ENCODE assay signal across 8 mouse cellular contexts in the genomic region with DNA sequence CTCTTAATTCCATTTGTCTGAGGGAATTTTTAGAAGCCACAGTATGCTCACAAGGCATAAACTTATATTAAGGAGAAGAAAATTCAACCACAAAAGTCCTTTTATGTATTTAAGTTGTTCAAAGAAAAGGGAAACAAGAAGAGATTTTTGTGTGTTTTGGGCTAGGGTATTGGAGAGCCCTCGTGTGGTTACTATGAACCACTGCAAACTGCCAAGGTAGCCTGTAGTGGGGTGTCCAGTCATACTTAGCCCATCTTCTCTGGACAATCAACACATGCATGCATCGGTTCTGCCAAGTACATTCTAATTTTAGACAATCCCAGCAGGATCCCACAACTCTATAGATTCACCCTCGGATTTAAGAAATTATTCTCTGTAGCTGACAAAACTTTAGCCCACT.
A peak's percentile ranks its signal among the peaks of the same experiment; 100 is the strongest.
DNase-seq lines count a peak whose midpoint lies in the region; ATAC-seq and TF ChIP-seq lines count a peak whose summit lies in the region.

No protein-coding gene starts in this region.

- H3K27ac ChIP-seq in heart, embryonic 11.5 days (ENCODE audit: low read depth, low read length) = no peak overlapping the region
- H3K27ac ChIP-seq in lung, postnatal 0 days (ENCODE audit: low read length) = no peak overlapping the region

- 43% methylated on average over 3 of the region's 3 CpGs for WGBS in heart, embryonic 11.5 days (ENCODE audit: insufficient replicate concordance)
- WGBS in lung, postnatal 0 days = 44% methylated on average over 3 of the region's 3 CpGs

- peak; percentile 17 to 18 for DNase-seq in heart, adult 18-20 months
- DNase-seq in lung, postnatal 0 days (ENCODE audit: low spot score) = peak; percentile 72
- no peak for DNase-seq in lung, postnatal 14 days
- DNase-seq in ZHBTc4 (ENCODE audit: low read depth, low spot score) = peak; percentile 14
- DNase-seq in adrenal gland, postnatal 25 days = no peak
- DNase-seq in testis, postnatal 14 days (ENCODE audit: low spot score) = no peak

- H3K4me1 ChIP-seq in heart, embryonic 11.5 days (ENCODE audit: control insufficient read depth, insufficient read depth, low read length) = no peaks in the 10 kb centered on the region
- H3K4me1 ChIP-seq in lung, postnatal 0 days (ENCODE audit: insufficient read depth, low read depth, low read length) = no peaks in the 10 kb centered on the region

- no peak for TF ChIP-seq EP300 in lung, postnatal 0 days (IDR thresholded peaks at IDR 0.05)

- no peak for ATAC-seq in heart, embryonic 11.5 days (replicated peaks; ENCODE audit: insufficient number of reproducible peaks, low FRiP score, low TSS enrichment)
- no peak for ATAC-seq in lung, postnatal 0 days
- ATAC-seq in monocyte, adult 5-6 weeks (replicated peaks; ENCODE audit: insufficient number of reproducible peaks, low FRiP score, low TSS enrichment, poor library complexity, severe bottlenecking) = 0 out of 2 replicates have a peak, but pooled peaks have one; percentile 62

- TF ChIP-seq CTCF in lung, postnatal 0 days (IDR thresholded peaks at IDR 0.05) = peak; percentile 70

- H3K27me3 ChIP-seq in heart, embryonic 11.5 days (ENCODE audit: control insufficient read depth, insufficient read depth, low read length) = no peaks in the 10 kb centered on the region
- no peaks in the 10 kb centered on the region for H3K27me3 ChIP-seq in lung, postnatal 0 days (replicated peaks; ENCODE audit: insufficient read depth, low read length)

- H3K36me3 ChIP-seq in heart, embryonic 11.5 days (ENCODE audit: control insufficient read depth, insufficient read depth, low read length) = no peaks in the 10 kb centered on the region
- no peaks in the 10 kb centered on the region for H3K36me3 ChIP-seq in lung, postnatal 0 days (ENCODE audit: insufficient read depth, low read length)

- no peak overlapping the region for H3K4me2 ChIP-seq in heart, embryonic 11.5 days
- H3K4me2 ChIP-seq in lung, postnatal 0 days (replicated peaks; ENCODE audit: low read depth, low read length) = no peak overlapping the region

- no peak overlapping the region for H3K9ac ChIP-seq in heart, embryonic 11.5 days (ENCODE audit: low read depth, low read length)
- H3K9ac ChIP-seq in lung, postnatal 0 days (replicated peaks; ENCODE audit: low read depth) = no peak overlapping the region

- H3K9me3 ChIP-seq in heart, embryonic 11.5 days (replicated peaks; ENCODE audit: control insufficient read depth, low read length) = no peaks in the 10 kb centered on the region
- H3K9me3 ChIP-seq in lung, postnatal 0 days (ENCODE audit: low read length) = no peaks in the 10 kb centered on the region

- H3K4me3 ChIP-seq in heart, embryonic 11.5 days (ENCODE audit: low read depth, low read length) = no peak overlapping the region
- no peak overlapping the region for H3K4me3 ChIP-seq in lung, postnatal 0 days (ENCODE audit: low read depth, low read length)

Comparison
In these comparisons a context has a peak if more than half of its experiments do, and no peak if none do; other contexts are left out.
1. DNase-seq: peak in heart, adult 18-20 months (2 of 2), lung, postnatal 0 days (single experiment) and ZHBTc4 (single experiment); none in lung, postnatal 14 days (single experiment), adrenal gland, postnatal 25 days (single experiment) and testis, postnatal 14 days (single experiment).